Mouse (Mus musculus): Measurements from ENCODE around the gene Ptbp1. TPM values are rescaled to one million over a fixed set of nuclear protein-coding genes. Genes with fewer than 3 reads are reported as not detected.
"Not testable (repeated sequence)": the region's sequence is repeated elsewhere in the genome, so short reads cannot be mapped to it uniquely, and the experiment has no call there.

The Ptbp1 gene
- polyA plus RNA-seq, 1 experiment from 2014 or later = 351 TPM

- H3K27ac ChIP-seq (replicated peaks; ENCODE audit: low read depth, low read length) = no peak within 1 kb of the TSS
- 0 out of 2 replicates have a peak, but pooled peaks cover 2% of the 10 kb centered on the region for H3K27me3 ChIP-seq (ENCODE audit: control insufficient read depth, insufficient read depth, low read length)
- no peak for ATAC-seq (ENCODE audit: insufficient number of reproducible peaks, low FRiP score, low TSS enrichment, low read depth)
- H3K9ac ChIP-seq (ENCODE audit: low read length) = no peak within 1 kb of the TSS
- 83% methylated on average over 6 of the region's 6 CpGs for WGBS
- H3K4me3 ChIP-seq (ENCODE audit: low read depth, low read length) = no peak within 1 kb of the TSS
- DNase-seq (ENCODE audit: low spot score) = no peak
- no peaks in the 10 kb centered on the region for H3K9me3 ChIP-seq (ENCODE audit: control insufficient read depth, low read length)
- peaks cover 11% of the 10 kb centered on the region for H3K4me1 ChIP-seq (ENCODE audit: control insufficient read depth, insufficient read depth, low read length)
- no peak within 1 kb of the TSS; the same call in 1 of the 2 replicates for H3K4me2 ChIP-seq (ENCODE audit: low read depth, severe bottlenecking)
- no peaks in the 10 kb centered on the region for H3K36me3 ChIP-seq (ENCODE audit: control insufficient read depth, insufficient read depth, low read length)
Observed at GRCm38 (mm10) chr10:79886054-79886453, 31.8 kb downstream of the Ptbp1 start, which contains the start of gene Elane. Elane (plus strand) TSS chr10:79886247.

GRCm38 (mm10) chr10:79886611-79887010 is 32.4 kb downstream of the Ptbp1 start:
- ATAC-seq (ENCODE audit: insufficient number of reproducible peaks, low FRiP score, low TSS enrichment, low read depth) (no peak), DNase-seq (ENCODE audit: low spot score) (no peak)
- WGBS = 69% methylated on average over 8 of the region's 8 CpGs
- Histone ChIP-seq H3K27me3 (ENCODE audit: control insufficient read depth, insufficient read depth, low read length) (0 out of 2 replicates have a peak, but pooled peaks cover 2% of the 10 kb centered on the region), H3K36me3 (ENCODE audit: control insufficient read depth, insufficient read depth, low read length) (no peaks in the 10 kb centered on the region), H3K4me2 (ENCODE audit: low read depth, severe bottlenecking) (no peak overlapping the region; the same call in 1 of the 2 replicates), H3K9ac (ENCODE audit: low read length) (no peak overlapping the region), H3K4me3 (ENCODE audit: low read depth, low read length) (no peak overlapping the region), H3K27ac (replicated peaks; ENCODE audit: low read depth, low read length) (no peak overlapping the region), H3K9me3 (ENCODE audit: control insufficient read depth, low read length) (no peaks in the 10 kb centered on the region), H3K4me1 (ENCODE audit: control insufficient read depth, insufficient read depth, low read length) (peaks cover 11% of the 10 kb centered on the region)

- no peaks in the 10 kb centered on the region for H3K36me3 ChIP-seq (ENCODE audit: control insufficient read depth, insufficient read depth, low read length)
- 89% methylated on average over 2 of the region's 2 CpGs for WGBS
- H3K4me2 ChIP-seq (ENCODE audit: low read depth, severe bottlenecking) = no peak overlapping the region
- no peak overlapping the region for H3K4me3 ChIP-seq (ENCODE audit: low read depth, low read length)
- no peak for DNase-seq (ENCODE audit: low spot score)
- H3K27me3 ChIP-seq (ENCODE audit: control insufficient read depth, insufficient read depth, low read length) = no peaks in the 10 kb centered on the region
- no peaks in the 10 kb centered on the region for H3K4me1 ChIP-seq (ENCODE audit: control insufficient read depth, insufficient read depth, low read length)
- no peaks in the 10 kb centered on the region for H3K9me3 ChIP-seq (ENCODE audit: control insufficient read depth, low read length)
- ATAC-seq (ENCODE audit: insufficient number of reproducible peaks, low FRiP score, low TSS enrichment, low read depth) = no peak
- H3K9ac ChIP-seq (ENCODE audit: low read length) = no peak overlapping the region
- no peak overlapping the region for H3K27ac ChIP-seq (replicated peaks; ENCODE audit: low read depth, low read length)
Observed at GRCm38 (mm10) chr10:79889386-79889785, 35.2 kb downstream of the Ptbp1 start.

- Histone ChIP-seq H3K4me3 (ENCODE audit: low read depth, low read length) (no peak within 1 kb of the TSS), H3K27ac (replicated peaks; ENCODE audit: low read depth, low read length) (no peak within 1 kb of the TSS), H3K4me1 (ENCODE audit: control insufficient read depth, insufficient read depth, low read length) (no peaks in the 10 kb centered on the region), H3K27me3 (ENCODE audit: control insufficient read depth, insufficient read depth, low read length) (no peaks in the 10 kb centered on the region), H3K4me2 (ENCODE audit: low read depth, severe bottlenecking) (no peak within 1 kb of the TSS), H3K9ac (ENCODE audit: low read length) (no peak within 1 kb of the TSS), H3K36me3 (ENCODE audit: control insufficient read depth, insufficient read depth, low read length) (0 out of 2 replicates have a peak, but pooled peaks cover 4% of the 10 kb centered on the region), H3K9me3 (ENCODE audit: control insufficient read depth, low read length) (no peaks in the 10 kb centered on the region)
- DNase-seq (ENCODE audit: low spot score) = no peak
- no peak for ATAC-seq (ENCODE audit: insufficient number of reproducible peaks, low FRiP score, low TSS enrichment, low read depth)
- WGBS = 36% methylated on average over 5 of the region's 5 CpGs
Observed at GRCm38 (mm10) chr10:79890670-79891069, 36.4 kb downstream of the Ptbp1 start, which contains the start of gene Cfd. Cfd (plus strand) TSS chr10:79890853.

- not testable (repeated sequence) for H3K36me3 ChIP-seq (ENCODE audit: control insufficient read depth, insufficient read depth, low read length); H3K27ac ChIP-seq (replicated peaks; ENCODE audit: low read depth, low read length); H3K9ac ChIP-seq (ENCODE audit: low read length); H3K9me3 ChIP-seq (ENCODE audit: control insufficient read depth, low read length); H3K27me3 ChIP-seq (ENCODE audit: control insufficient read depth, insufficient read depth, low read length); H3K4me2 ChIP-seq (ENCODE audit: low read depth, severe bottlenecking); H3K4me1 ChIP-seq (ENCODE audit: control insufficient read depth, insufficient read depth, low read length); H3K4me3 ChIP-seq (ENCODE audit: low read depth, low read length)
- DNase-seq (ENCODE audit: low spot score) (peak; percentile 92), ATAC-seq (ENCODE audit: insufficient number of reproducible peaks, low FRiP score, low TSS enrichment, low read depth) (0 out of 2 replicates have a peak, but pooled peaks have one; percentile 36)
- 43% methylated on average over 22 of the region's 22 CpGs for WGBS
Observed at GRCm38 (mm10) chr10:79892451-79893118, 38.4 kb downstream of the Ptbp1 start.

GRCm38 (mm10) chr10:79896306-79896705 is 42.1 kb downstream of the Ptbp1 start:
- H3K4me1 ChIP-seq (ENCODE audit: control insufficient read depth, insufficient read depth, low read length) = 0 out of 2 replicates have a peak, but pooled peaks cover 2% of the 10 kb centered on the region
- no peak overlapping the region for H3K27ac ChIP-seq (replicated peaks; ENCODE audit: low read depth, low read length)
- H3K9ac ChIP-seq (ENCODE audit: low read length) = no peak overlapping the region
- 91% methylated on average over 16 of the region's 16 CpGs for whole genome bisulfite sequencing
- no peaks in the 10 kb centered on the region for H3K27me3 ChIP-seq (ENCODE audit: control insufficient read depth, insufficient read depth, low read length)
- peaks cover 14% of the 10 kb centered on the region; the same call in 1 of the 2 replicates for H3K36me3 ChIP-seq (ENCODE audit: control insufficient read depth, insufficient read depth, low read length)
- ATAC-seq (ENCODE audit: insufficient number of reproducible peaks, low FRiP score, low TSS enrichment, low read depth) (no peak), DNase-seq (ENCODE audit: low spot score) (no peak)
- no peak overlapping the region for H3K4me3 ChIP-seq (ENCODE audit: low read depth, low read length)
- no peaks in the 10 kb centered on the region for H3K9me3 ChIP-seq (ENCODE audit: control insufficient read depth, low read length)
- H3K4me2 ChIP-seq (ENCODE audit: low read depth, severe bottlenecking) = no peak overlapping the region

- Histone ChIP-seq H3K36me3 (ENCODE audit: control insufficient read depth, insufficient read depth, low read length) (peaks cover 14% of the 10 kb centered on the region; the same call in 1 of the 2 replicates), H3K27me3 (ENCODE audit: control insufficient read depth, insufficient read depth, low read length) (no peaks in the 10 kb centered on the region), H3K4me1 (ENCODE audit: control insufficient read depth, insufficient read depth, low read length) (0 out of 2 replicates have a peak, but pooled peaks cover 2% of the 10 kb centered on the region), H3K9me3 (ENCODE audit: control insufficient read depth, low read length) (no peaks in the 10 kb centered on the region), H3K9ac (ENCODE audit: low read length) (no peak overlapping the region), H3K4me3 (ENCODE audit: low read depth, low read length) (no peak overlapping the region), H3K27ac (replicated peaks; ENCODE audit: low read depth, low read length) (no peak overlapping the region), H3K4me2 (ENCODE audit: low read depth, severe bottlenecking) (no peak overlapping the region)
- ATAC-seq (ENCODE audit: insufficient number of reproducible peaks, low FRiP score, low TSS enrichment, low read depth) (no peak), DNase-seq (ENCODE audit: low spot score) (no peak)
- 87% methylated on average over 13 of the region's 13 CpGs for WGBS
Observed at GRCm38 (mm10) chr10:79896814-79897213, 42.6 kb downstream of the Ptbp1 start.

GRCm38 (mm10) chr10:79897316-79898245 is 43.4 kb downstream of the Ptbp1 start:
- Histone ChIP-seq H3K9ac (ENCODE audit: low read length) (no peak overlapping the region), H3K27ac (replicated peaks; ENCODE audit: low read depth, low read length) (no peak overlapping the region), H3K9me3 (ENCODE audit: control insufficient read depth, low read length) (no peaks in the 10 kb centered on the region), H3K4me1 (ENCODE audit: control insufficient read depth, insufficient read depth, low read length) (0 out of 2 replicates have a peak, but pooled peaks cover 2% of the 10 kb centered on the region), H3K36me3 (ENCODE audit: control insufficient read depth, insufficient read depth, low read length) (peaks cover 14% of the 10 kb centered on the region; the same call in 1 of the 2 replicates), H3K4me2 (ENCODE audit: low read depth, severe bottlenecking) (no peak overlapping the region; the same call in 1 of the 2 replicates), H3K27me3 (ENCODE audit: control insufficient read depth, insufficient read depth, low read length) (no peaks in the 10 kb centered on the region), H3K4me3 (ENCODE audit: low read depth, low read length) (no peak overlapping the region)
- DNase-seq (ENCODE audit: low spot score) = no peak
- 50% methylated on average over 20 of the region's 20 CpGs for WGBS
- ATAC-seq (ENCODE audit: insufficient number of reproducible peaks, low FRiP score, low TSS enrichment, low read depth) = no peak
